20 mouse cellular contexts compared by ENCODE assay signal in the genomic region with DNA sequence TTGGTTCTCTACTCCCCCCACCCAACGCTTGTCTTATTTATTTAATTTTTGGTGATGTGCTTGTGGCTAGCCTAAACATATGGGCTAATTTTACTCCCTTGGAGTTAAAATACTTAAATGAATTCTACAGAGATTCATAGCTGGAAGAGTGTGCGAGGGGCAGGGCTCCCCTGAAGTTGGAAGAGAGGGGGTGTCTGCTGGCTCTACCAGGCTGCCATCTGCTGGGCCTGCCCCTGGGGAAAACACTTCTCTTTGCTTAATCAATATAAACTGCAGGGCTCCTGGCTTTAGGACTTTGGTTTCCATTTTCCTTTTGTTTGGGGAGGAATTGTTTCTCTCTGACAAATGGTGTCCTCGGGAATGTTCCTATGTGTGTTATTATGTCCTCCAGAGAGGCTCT.
DNase-seq lines count a peak whose midpoint lies in the region; ATAC-seq and TF ChIP-seq lines count a peak whose summit lies in the region.
"Had no signal": no experiment of that assay in that cellular context is flagged by ENCODE, and none has a peak within 500 bp of the region (broad histone marks: within the 10 kb centered on the region; RNA-seq: fewer than 3 reads in every experiment).

No protein-coding gene starts in this region.

- no peak overlapping the region for H3K4me2 ChIP-seq in forebrain, postnatal 0 days (ENCODE audit: low read depth)
- no peak overlapping the region for H3K4me2 ChIP-seq in forebrain, embryonic 13.5 days
- no peak overlapping the region for H3K4me2 ChIP-seq in neural tube, embryonic 15.5 days
- H3K4me2 ChIP-seq in hindbrain, embryonic 15.5 days, result no peak overlapping the region
- no peak overlapping the region for H3K4me2 ChIP-seq in neural tube, embryonic 14.5 days (ENCODE audit: low read depth, low read length)
- H3K4me2 ChIP-seq: heart, embryonic 13.5 days; limb, embryonic 15.5 days; midbrain, embryonic 13.5 days had no signal

- WGBS in forebrain, postnatal 0 days, result 46% methylated on average over 3 of the region's 3 CpGs
- WGBS in forebrain, embryonic 13.5 days, result 46% methylated on average over 3 of the region's 3 CpGs
- WGBS in neural tube, embryonic 15.5 days, result 23% methylated on average over 3 of the region's 3 CpGs
- 24% methylated on average over 3 of the region's 3 CpGs for WGBS in hindbrain, embryonic 15.5 days
- 19% methylated on average over 3 of the region's 3 CpGs for WGBS in neural tube, embryonic 14.5 days

- no peak for TF ChIP-seq CTCF in forebrain, postnatal 0 days (IDR thresholded peaks at IDR 0.05; ENCODE audit: low read depth)

- DNase-seq in forebrain, postnatal 0 days, result no peak
- DNase-seq in neural tube, embryonic 10.5 days (ENCODE audit: extremely low spot score, low spot score), result peak; percentile 18
- no peak for DNase-seq in yolk sac, embryonic 10.5 days (ENCODE audit: low spot score)
- DNase-seq in adrenal gland, postnatal 25 days, result no peak
- DNase-seq: cerebellum, adult 2 months; gastrocnemius, postnatal 36 days; heart, postnatal 36 days; kidney, adult 18-20 months; layer of hippocampus, postnatal 36 days; thymus, postnatal 25 days had no signal

- no peak overlapping the region for H3K9ac ChIP-seq in forebrain, postnatal 0 days
- no peak overlapping the region for H3K9ac ChIP-seq in forebrain, embryonic 13.5 days
- H3K9ac ChIP-seq in neural tube, embryonic 15.5 days (replicated peaks), result no peak overlapping the region
- no peak overlapping the region for H3K9ac ChIP-seq in hindbrain, embryonic 15.5 days
- no peak overlapping the region for H3K9ac ChIP-seq in neural tube, embryonic 14.5 days (replicated peaks; ENCODE audit: low read depth, low read length)
- H3K9ac ChIP-seq: heart, embryonic 13.5 days; limb, embryonic 15.5 days; midbrain, embryonic 13.5 days had no signal

- H3K4me3 ChIP-seq in forebrain, postnatal 0 days (ENCODE audit: low read depth, low read length), result no peak overlapping the region
- no peak overlapping the region for H3K4me3 ChIP-seq in forebrain, embryonic 13.5 days
- no peak overlapping the region for H3K4me3 ChIP-seq in neural tube, embryonic 15.5 days (replicated peaks)
- H3K4me3 ChIP-seq in hindbrain, embryonic 15.5 days, result no peak overlapping the region
- no peak overlapping the region for H3K4me3 ChIP-seq in neural tube, embryonic 14.5 days (ENCODE audit: low read depth, low read length)
- H3K4me3 ChIP-seq: forebrain, embryonic 10.5 days; heart, embryonic 13.5 days; limb, embryonic 15.5 days; midbrain, embryonic 13.5 days had no signal

- no peaks in the 10 kb centered on the region for H3K36me3 ChIP-seq in forebrain, postnatal 0 days (ENCODE audit: insufficient read depth)
- H3K36me3 ChIP-seq in forebrain, embryonic 13.5 days (ENCODE audit: poor library complexity, severe bottlenecking), result no peaks in the 10 kb centered on the region
- no peaks in the 10 kb centered on the region for H3K36me3 ChIP-seq in neural tube, embryonic 15.5 days
- H3K36me3 ChIP-seq in hindbrain, embryonic 15.5 days, result no peaks in the 10 kb centered on the region
- H3K36me3 ChIP-seq in neural tube, embryonic 14.5 days (ENCODE audit: control insufficient read depth, insufficient read depth, low read length), result no peaks in the 10 kb centered on the region
- H3K36me3 ChIP-seq: forebrain, embryonic 10.5 days; heart, embryonic 13.5 days; limb, embryonic 15.5 days; midbrain, embryonic 13.5 days had no signal

- peak; percentile 16; the same call in 1 of the 2 replicates for ATAC-seq in forebrain, postnatal 0 days
- no peak for ATAC-seq in forebrain, embryonic 13.5 days
- ATAC-seq in neural tube, embryonic 15.5 days (ENCODE audit: low FRiP score), result no peak
- ATAC-seq in hindbrain, embryonic 15.5 days (ENCODE audit: low FRiP score, low read depth), result 0 out of 2 replicates have a peak, but pooled peaks have one; percentile 48
- peak; percentile 64; the same call in 1 of the 2 replicates for ATAC-seq in neural tube, embryonic 14.5 days (ENCODE audit: low read depth)
- ATAC-seq: lung, postnatal 0 days; midbrain, embryonic 13.5 days had no signal

- H3K9me3 ChIP-seq in forebrain, postnatal 0 days (ENCODE audit: low read length), result no peaks in the 10 kb centered on the region
- no peaks in the 10 kb centered on the region for H3K9me3 ChIP-seq in forebrain, embryonic 13.5 days (replicated peaks)
- no peaks in the 10 kb centered on the region for H3K9me3 ChIP-seq in neural tube, embryonic 15.5 days (replicated peaks)
- no peaks in the 10 kb centered on the region for H3K9me3 ChIP-seq in hindbrain, embryonic 15.5 days
- no peaks in the 10 kb centered on the region for H3K9me3 ChIP-seq in neural tube, embryonic 14.5 days (ENCODE audit: control insufficient read depth, low read length)
- H3K9me3 ChIP-seq: forebrain, embryonic 10.5 days; heart, embryonic 13.5 days; limb, embryonic 15.5 days; midbrain, embryonic 13.5 days had no signal

- H3K27ac ChIP-seq in forebrain, postnatal 0 days (ENCODE audit: low read depth, low read length), result no peak overlapping the region
- H3K27ac ChIP-seq in forebrain, embryonic 13.5 days, result no peak overlapping the region
- no peak overlapping the region; the same call in 1 of the 2 replicates for H3K27ac ChIP-seq in neural tube, embryonic 15.5 days (replicated peaks)
- no peak overlapping the region for H3K27ac ChIP-seq in hindbrain, embryonic 15.5 days (replicated peaks)
- peak overlapping the region; percentile 39; the same call in 1 of the 2 replicates for H3K27ac ChIP-seq in neural tube, embryonic 14.5 days (ENCODE audit: low read depth, low read length)
- H3K27ac ChIP-seq: forebrain, embryonic 10.5 days; heart, embryonic 13.5 days; kidney, postnatal 0 days; limb, embryonic 15.5 days; midbrain, embryonic 13.5 days had no signal

- no peaks in the 10 kb centered on the region for H3K4me1 ChIP-seq in forebrain, postnatal 0 days (ENCODE audit: insufficient read depth)
- peaks cover 6% of the 10 kb centered on the region; the same call in 1 of the 2 replicates for H3K4me1 ChIP-seq in forebrain, embryonic 13.5 days
- peaks cover 19% of the 10 kb centered on the region for H3K4me1 ChIP-seq in neural tube, embryonic 15.5 days
- peaks cover 17% of the 10 kb centered on the region for H3K4me1 ChIP-seq in hindbrain, embryonic 15.5 days (replicated peaks)
- peaks cover 8% of the 10 kb centered on the region; the same call in 1 of the 2 replicates for H3K4me1 ChIP-seq in neural tube, embryonic 14.5 days (ENCODE audit: control insufficient read depth, insufficient read depth, low read length)
- H3K4me1 ChIP-seq: heart, embryonic 13.5 days; limb, embryonic 15.5 days had no signal

- no peaks in the 10 kb centered on the region for H3K27me3 ChIP-seq in forebrain, postnatal 0 days (ENCODE audit: insufficient read depth, low read length)
- no peaks in the 10 kb centered on the region for H3K27me3 ChIP-seq in forebrain, embryonic 13.5 days
- no peaks in the 10 kb centered on the region for H3K27me3 ChIP-seq in neural tube, embryonic 15.5 days (replicated peaks)
- H3K27me3 ChIP-seq in hindbrain, embryonic 15.5 days, result no peaks in the 10 kb centered on the region
- no peaks in the 10 kb centered on the region for H3K27me3 ChIP-seq in neural tube, embryonic 14.5 days (ENCODE audit: control insufficient read depth, insufficient read depth, low read length)
- H3K27me3 ChIP-seq: heart, embryonic 13.5 days; limb, embryonic 15.5 days; midbrain, embryonic 13.5 days had no signal

Comparison
In these comparisons a context has a peak if more than half of its experiments do, and no peak if none do; other contexts are left out.
1. ATAC-seq: peak in forebrain, postnatal 0 days (single experiment), hindbrain, embryonic 15.5 days (single experiment) and neural tube, embryonic 14.5 days (single experiment); none in forebrain, embryonic 13.5 days (single experiment) and neural tube, embryonic 15.5 days (single experiment).